Comparison of ENCODE assay signal across 8 mouse cellular contexts in the genomic region with DNA sequence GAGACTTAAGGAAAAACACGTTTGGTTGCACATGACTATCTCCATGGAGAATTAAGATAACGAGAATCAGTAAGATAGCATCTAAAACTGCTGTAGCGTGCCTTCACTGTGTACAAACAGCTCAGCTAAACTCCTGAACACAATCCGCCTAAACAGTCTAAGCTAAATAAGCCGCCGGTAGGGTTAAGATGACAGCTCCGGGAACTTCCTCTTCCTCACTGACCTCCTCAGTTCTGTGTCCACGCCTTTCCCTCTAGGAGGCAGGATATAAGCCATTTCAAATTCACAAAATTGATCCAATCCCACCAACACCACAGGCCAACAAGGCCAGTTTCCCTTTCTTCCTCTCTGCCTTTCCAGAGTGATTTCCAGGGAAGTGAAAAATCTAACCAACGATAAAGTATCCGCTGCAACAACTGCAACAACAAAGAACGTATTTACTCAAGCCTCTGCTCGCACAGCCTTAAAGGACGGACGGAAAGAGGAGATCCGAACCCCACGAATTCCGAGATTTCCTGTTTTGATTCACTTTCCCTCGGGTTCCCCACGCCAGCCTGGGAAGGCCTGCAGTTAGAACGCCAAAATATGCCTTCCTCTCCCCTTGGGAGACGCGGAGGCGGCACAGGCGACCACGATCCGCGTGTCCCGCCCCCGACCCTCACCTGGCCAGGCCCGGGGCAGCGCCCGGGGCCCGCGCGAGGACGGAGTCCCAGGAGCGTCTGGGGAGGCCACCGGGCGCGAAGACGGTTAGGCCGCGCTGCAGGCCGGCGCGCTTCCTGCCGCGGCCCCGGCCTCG. TPM values are rescaled to one million over a fixed set of nuclear protein-coding genes. Genes with fewer than 3 reads are reported as not detected.
DNase-seq lines count a peak whose midpoint lies in the region; ATAC-seq lines count a peak whose summit lies in the region.

No protein-coding gene starts in this region.

- H3K27me3 ChIP-seq in embryonic facial prominence, embryonic 14.5 days (replicated peaks; ENCODE audit: control insufficient read depth, insufficient read depth, low read length): no peaks in the 10 kb centered on the region

- peak overlapping the region; percentile 98 for H3K9ac ChIP-seq in embryonic facial prominence, embryonic 14.5 days (ENCODE audit: low read depth, low read length)

- H3K4me1 ChIP-seq in embryonic facial prominence, embryonic 14.5 days (ENCODE audit: control insufficient read depth, insufficient read depth, low read length): peaks cover 9% of the 10 kb centered on the region; the same call in 1 of the 2 replicates

- ATAC-seq in embryonic facial prominence, embryonic 14.5 days (ENCODE audit: low read depth): no peak
- ATAC-seq in inflammation-experienced regulatory T-cells, adult 6 months: no peak

- H3K9me3 ChIP-seq in embryonic facial prominence, embryonic 14.5 days (ENCODE audit: control insufficient read depth, low read length): no peaks in the 10 kb centered on the region

- peak overlapping the region; percentile 77 for H3K4me2 ChIP-seq in embryonic facial prominence, embryonic 14.5 days (ENCODE audit: low read depth, low read length)

- WGBS in embryonic facial prominence, embryonic 14.5 days: 0% methylated on average over 24 of the region's 50 CpGs

- peak; percentile 21 for DNase-seq in ES-CJ7 (ENCODE audit: low read depth, low spot score)
- peak; percentile 4 for DNase-seq in adrenal gland, postnatal 25 days
- DNase-seq in embryonic facial prominence, embryonic 14.5 days (ENCODE audit: low spot score): peak; percentile 54
- DNase-seq in heart, postnatal 4 days: peak; percentile 37
- DNase-seq in layer of hippocampus, postnatal 14 days (ENCODE audit: low spot score in 2 of 2): peak; percentile 26 to 34
- peak; percentile 70 for DNase-seq in lung, postnatal 36 days
- DNase-seq in retina, postnatal 1 day: peak; percentile 50

- H3K27ac ChIP-seq in embryonic facial prominence, embryonic 14.5 days (replicated peaks; ENCODE audit: low read depth, low read length): peak overlapping the region; percentile 98

- no peaks in the 10 kb centered on the region for H3K36me3 ChIP-seq in embryonic facial prominence, embryonic 14.5 days (ENCODE audit: control insufficient read depth, insufficient read depth, low read length)

- H3K4me3 ChIP-seq in embryonic facial prominence, embryonic 14.5 days (ENCODE audit: low read depth, low read length): peak overlapping the region; percentile 94

RNA-seq across cellular contexts. Expression of gene Cnot6l, which starts 3.3 kb away (rescaled TPM):
- 59.3 and 102 TPM in 2 replicates for total RNA-seq in adrenal gland, postnatal 25 days (2021)
- polyA plus RNA-seq in embryonic facial prominence, embryonic 14.5 days (2014; fragmentation: Nextera tagmentation; extraction: Ambion mirVana): 25.9 and 30.2 TPM in 2 replicates
- 10 to 100 TPM; 83.2 to 94.3 TPM for total RNA-seq in heart, postnatal 4 days (2021)
- 10 to 100 TPM; 59.2 to 88.4 TPM for total RNA-seq in layer of hippocampus, postnatal 14 days (2021)
- 10 to 100 TPM; 72.0 to 92.4 (median 79.4) TPM for polyA plus RNA-seq in inflammation-experienced regulatory T-cells, adult 6 months (2017; shearing (Covaris generic))

RNA-seq across cellular contexts. Expression of gene Mrpl1, which starts 48.6 kb away (rescaled TPM):
- total RNA-seq in adrenal gland, postnatal 25 days (2021): 20.5 and 24.9 TPM in 2 replicates
- polyA plus RNA-seq in embryonic facial prominence, embryonic 14.5 days (2014; fragmentation: Nextera tagmentation; extraction: Ambion mirVana): 18.6 and 19.0 TPM in 2 replicates
- total RNA-seq in heart, postnatal 4 days (2021): 10 to 100 TPM; 25.8 to 26.2 TPM
- total RNA-seq in layer of hippocampus, postnatal 14 days (2021): 10 to 100 TPM; 16.4 to 16.7 TPM
- polyA plus RNA-seq in inflammation-experienced regulatory T-cells, adult 6 months (2017; shearing (Covaris generic)): 10 to 100 TPM; 21.8 to 24.4 (median 23.1) TPM

Comparison
In these comparisons a context has a peak if more than half of its experiments do, and no peak if none do; other contexts are left out.
1. DNase-seq: peak in every context shown above with its lines; median percentile 70 in lung, postnatal 36 days; 54 in embryonic facial prominence, embryonic 14.5 days; 50 in retina, postnatal 1 day; 37 in heart, postnatal 4 days; 30 in layer of hippocampus, postnatal 14 days; 21 in ES-CJ7; 4 in adrenal gland, postnatal 25 days.